Mouse (Mus musculus): Measurements from ENCODE around the gene Gbp7. TPM values are rescaled to one million over a fixed set of nuclear protein-coding genes. Genes with fewer than 3 reads are reported as not detected.
A peak's percentile ranks its signal among the peaks of the same experiment; 100 is the strongest.
"Not testable (repeated sequence)": the region's sequence is repeated elsewhere in the genome, so short reads cannot be mapped to it uniquely, and the experiment has no call there.

Gbp7 gene
- polyA plus RNA-seq, 2 experiments = 0.80 to 2.7 TPM

GRCm38 (mm10) chr3:142560296-142560948 lies 30.3 kb downstream of the Gbp7 start:
- peak overlapping the region; percentile 60 for H3K4me2 ChIP-seq (ENCODE audit: low read depth)

GRCm38 (mm10) chr3:142561045-142561646 lies 31.0 kb downstream of the Gbp7 start:
- no peak for DNase-seq (ENCODE audit: low read depth in 3 of 3, low spot score in 3 of 3)
- ATAC-seq (ENCODE audit: insufficient read depth) = no peak
- Histone ChIP-seq H3K9me3 (ENCODE audit: control insufficient read depth, low read length) (no peaks in the 10 kb centered on the region), H3K4me1 (replicated peaks; ENCODE audit: control insufficient read depth in 2 of 2, insufficient read depth in 2 of 2, low read length in 1 of 2) (peaks cover 0 to 3% of the 10 kb centered on the region in 2 experiments; a peak in 1 of 4 replicates), H3K27me3 (ENCODE audit: control insufficient read depth, insufficient read depth, low read length) (no peaks in the 10 kb centered on the region), H3K27ac (no peak overlapping the region), H3K4me2 (ENCODE audit: low read depth) (peak overlapping the region; percentile 60; the same call in 1 of the 2 replicates), H3K9ac (replicated peaks) (no peak overlapping the region), H3K4me3 (ENCODE audit: insufficient read depth in 1 of 2, low read depth in 2 of 2, low read length in 2 of 2) (no peak overlapping the region), H3K36me3 (replicated peaks; ENCODE audit: control insufficient read depth, insufficient read depth, low read depth) (no peaks in the 10 kb centered on the region)
- TF ChIP-seq EP300 (IDR thresholded peaks at IDR 0.05; ENCODE audit: low read depth) (no peak), CTCF (IDR thresholded peaks at IDR 0.05; ENCODE audit: low read depth) (no peak)
- 66% methylated on average over 14 of the region's 14 CpGs for WGBS (ENCODE audit: insufficient replicate concordance)

More at GRCm38 (mm10) chr3:142560296-142560948, 30.3 kb downstream of the Gbp7 start:
- TF ChIP-seq CTCF (IDR thresholded peaks at IDR 0.05; ENCODE audit: low read depth) (peak; percentile 96), EP300 (IDR thresholded peaks at IDR 0.05; ENCODE audit: low read depth) (no peak)
- H3K9ac ChIP-seq (replicated peaks) = peak overlapping the region; percentile 27; the same call in 1 of the 2 replicates
- peaks cover 0 to 3% of the 10 kb centered on the region in 2 experiments; a peak in 1 of 4 replicates for H3K4me1 ChIP-seq (replicated peaks; ENCODE audit: control insufficient read depth in 2 of 2, insufficient read depth in 2 of 2, low read length in 1 of 2)
- 2% methylated on average over 12 of the region's 12 CpGs for WGBS (ENCODE audit: insufficient replicate concordance)
- H3K9me3 ChIP-seq (ENCODE audit: control insufficient read depth, low read length) = no peaks in the 10 kb centered on the region
- H3K36me3 ChIP-seq (replicated peaks; ENCODE audit: control insufficient read depth, insufficient read depth, low read depth) = no peaks in the 10 kb centered on the region
- peak overlapping the region; percentile 44 to 69 for H3K4me3 ChIP-seq (ENCODE audit: insufficient read depth in 1 of 2, low read depth in 2 of 2, low read length in 2 of 2)
- no peaks in the 10 kb centered on the region for H3K27me3 ChIP-seq (ENCODE audit: control insufficient read depth, insufficient read depth, low read length)
- H3K27ac ChIP-seq = no peak overlapping the region
- DNase-seq (ENCODE audit: low read depth in 3 of 3, low spot score in 3 of 3) (peak; percentile 50 to 52 (median 52)), ATAC-seq (ENCODE audit: insufficient read depth) (peak; percentile 68)

GRCm38 (mm10) chr3:142561666-142562065 lies 31.5 kb downstream of the Gbp7 start:
- WGBS (ENCODE audit: insufficient replicate concordance) = 59% methylated on average over 7 of the region's 7 CpGs
- TF ChIP-seq EP300 (IDR thresholded peaks at IDR 0.05; ENCODE audit: low read depth) (no peak), CTCF (IDR thresholded peaks at IDR 0.05; ENCODE audit: low read depth) (no peak)
- no peak overlapping the region for H3K4me3 ChIP-seq (ENCODE audit: insufficient read depth in 1 of 2, low read depth in 2 of 2, low read length in 2 of 2)
- no peaks in the 10 kb centered on the region for H3K27me3 ChIP-seq (ENCODE audit: control insufficient read depth, insufficient read depth, low read length)
- no peak overlapping the region for H3K4me2 ChIP-seq (ENCODE audit: low read depth)
- ATAC-seq (ENCODE audit: insufficient read depth) (no peak), DNase-seq (ENCODE audit: low read depth in 3 of 3, low spot score in 3 of 3) (no peak)
- H3K27ac ChIP-seq = no peak overlapping the region
- no peaks in the 10 kb centered on the region for H3K9me3 ChIP-seq (ENCODE audit: control insufficient read depth, low read length)
- no peak overlapping the region for H3K9ac ChIP-seq (replicated peaks)
- peaks cover 0 to 3% of the 10 kb centered on the region in 2 experiments; a peak in 1 of 4 replicates for H3K4me1 ChIP-seq (replicated peaks; ENCODE audit: control insufficient read depth in 2 of 2, insufficient read depth in 2 of 2, low read length in 1 of 2)
- H3K36me3 ChIP-seq (replicated peaks; ENCODE audit: control insufficient read depth, insufficient read depth, low read depth) = no peaks in the 10 kb centered on the region

GRCm38 (mm10) chr3:142567490-142567889 lies 37.3 kb downstream of the Gbp7 start:
- not testable (repeated sequence) for DNase-seq (ENCODE audit: low read depth in 3 of 3, low spot score in 3 of 3); ATAC-seq (ENCODE audit: insufficient read depth); H3K4me1 ChIP-seq (replicated peaks; ENCODE audit: control insufficient read depth in 2 of 2, insufficient read depth in 2 of 2, low read length in 1 of 2); H3K9me3 ChIP-seq (ENCODE audit: control insufficient read depth, low read length); H3K27ac ChIP-seq; H3K27me3 ChIP-seq (ENCODE audit: control insufficient read depth, insufficient read depth, low read length); H3K4me2 ChIP-seq (ENCODE audit: low read depth); H3K4me3 ChIP-seq (ENCODE audit: insufficient read depth in 1 of 2, low read depth in 2 of 2, low read length in 2 of 2); H3K9ac ChIP-seq (replicated peaks); H3K36me3 ChIP-seq (replicated peaks; ENCODE audit: control insufficient read depth, insufficient read depth, low read depth)
- WGBS (ENCODE audit: insufficient replicate concordance) = 51% methylated on average over 5 of the region's 5 CpGs

- Histone ChIP-seq H3K4me2 (ENCODE audit: low read depth) (no peak overlapping the region), H3K9me3 (ENCODE audit: control insufficient read depth, low read length) (no peaks in the 10 kb centered on the region), H3K4me1 (replicated peaks; ENCODE audit: control insufficient read depth in 2 of 2, insufficient read depth in 2 of 2, low read length in 1 of 2) (no peaks in the 10 kb centered on the region), H3K27me3 (ENCODE audit: control insufficient read depth, insufficient read depth, low read length) (no peaks in the 10 kb centered on the region), H3K4me3 (ENCODE audit: insufficient read depth in 1 of 2, low read depth in 2 of 2, low read length in 2 of 2) (no peak overlapping the region), H3K9ac (replicated peaks) (no peak overlapping the region), H3K36me3 (replicated peaks; ENCODE audit: control insufficient read depth, insufficient read depth, low read depth) (no peaks in the 10 kb centered on the region), H3K27ac (no peak overlapping the region)
- no peak for TF ChIP-seq EP300 (IDR thresholded peaks at IDR 0.05; ENCODE audit: low read depth)
- TF ChIP-seq CTCF (IDR thresholded peaks at IDR 0.05; ENCODE audit: low read depth) = no peak
- WGBS (ENCODE audit: insufficient replicate concordance) = 50% methylated on average over 4 of the region's 4 CpGs
- ATAC-seq (ENCODE audit: insufficient read depth) (no peak), DNase-seq (ENCODE audit: low read depth in 3 of 3, low spot score in 3 of 3) (no peak)
Observed at GRCm38 (mm10) chr3:142570738-142571137, 40.6 kb downstream of the Gbp7 start.
